Mouse (Mus musculus): ENCODE data around the gene Phf7.

The Phf7 gene

DNA sequence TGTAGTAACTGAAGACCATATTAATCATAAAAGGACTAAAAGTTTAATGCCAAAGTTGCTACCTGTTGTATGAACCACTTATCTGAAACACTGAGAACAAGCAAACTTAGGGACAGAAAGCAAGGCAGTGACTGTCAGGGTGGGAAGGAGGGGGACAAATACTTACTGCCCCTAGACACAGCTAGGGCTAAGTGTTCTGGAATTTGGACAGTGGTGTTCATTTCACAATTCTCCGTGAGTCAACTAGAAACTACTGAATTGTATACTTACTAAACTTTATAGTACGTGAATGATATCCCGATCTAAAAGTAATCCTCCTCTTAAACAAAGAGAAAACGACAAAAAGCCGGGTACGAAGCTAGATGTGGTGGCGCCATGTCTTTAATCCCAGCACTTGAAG lies 51.5 kb downstream of the Phf7 start:
- no peak for DNase-seq (ENCODE audit: low read depth, low spot score)

- peak; percentile 76 for DNase-seq (ENCODE audit: low read depth, low spot score)
Measured at GRCm38 (mm10) chr14:31197547-31198516, 53.3 kb downstream of the Phf7 start.

- peak; percentile 54 for DNase-seq (ENCODE audit: low read depth, low spot score)
Measured at GRCm38 (mm10) chr14:31195968-31196367, 55.1 kb downstream of the Phf7 start.

DNA sequence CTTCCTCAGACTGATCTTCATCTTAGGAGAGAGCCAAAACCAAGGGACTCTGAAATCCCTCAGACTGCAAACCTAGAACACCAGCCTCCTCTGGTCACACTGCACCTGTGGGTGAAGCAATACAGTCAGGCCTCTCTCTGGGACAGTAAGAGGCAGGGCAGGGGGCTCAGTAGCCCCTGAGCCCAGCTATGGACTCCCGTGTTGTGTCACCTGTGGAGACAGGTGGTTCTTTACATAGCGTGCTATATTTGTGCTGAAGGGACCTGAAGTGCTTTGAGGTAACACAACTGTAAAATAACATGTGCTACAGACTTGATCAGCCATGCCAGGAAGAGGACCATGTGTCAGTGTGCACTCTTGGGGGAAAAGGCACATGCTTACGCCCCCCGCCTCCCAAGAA lies 55.6 kb downstream of the Phf7 start:
- no peak for DNase-seq (ENCODE audit: low read depth, low spot score)

GRCm38 (mm10) chr14:31194891-31195513 lies 56.1 kb downstream of the Phf7 start:
- DNase-seq (ENCODE audit: low read depth, low spot score), result no peak

- DNase-seq (ENCODE audit: low read depth, low spot score), result no peak
Measured at GRCm38 (mm10) chr14:31194441-31194840, 56.7 kb downstream of the Phf7 start.

DNA sequence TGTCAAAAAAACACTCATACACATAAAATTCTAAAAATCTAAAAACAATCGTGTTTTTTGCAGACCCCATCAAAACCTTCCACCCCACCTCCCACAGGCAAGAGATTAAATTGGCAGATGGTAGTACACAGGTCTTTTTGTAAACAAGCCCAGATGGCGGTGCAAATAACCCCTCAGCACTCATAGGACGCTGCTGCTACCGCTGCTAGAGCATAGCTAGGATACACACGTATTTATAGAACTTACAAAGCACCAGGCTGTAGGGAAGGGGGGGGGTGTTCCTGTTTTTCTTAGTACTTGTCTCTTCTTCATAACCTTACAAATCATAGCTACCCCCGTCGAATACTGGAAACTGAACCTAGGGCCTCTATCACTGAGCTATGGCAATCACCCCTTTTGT lies 57.3 kb downstream of the Phf7 start:
- no peak for DNase-seq (ENCODE audit: low read depth, low spot score)

DNA sequence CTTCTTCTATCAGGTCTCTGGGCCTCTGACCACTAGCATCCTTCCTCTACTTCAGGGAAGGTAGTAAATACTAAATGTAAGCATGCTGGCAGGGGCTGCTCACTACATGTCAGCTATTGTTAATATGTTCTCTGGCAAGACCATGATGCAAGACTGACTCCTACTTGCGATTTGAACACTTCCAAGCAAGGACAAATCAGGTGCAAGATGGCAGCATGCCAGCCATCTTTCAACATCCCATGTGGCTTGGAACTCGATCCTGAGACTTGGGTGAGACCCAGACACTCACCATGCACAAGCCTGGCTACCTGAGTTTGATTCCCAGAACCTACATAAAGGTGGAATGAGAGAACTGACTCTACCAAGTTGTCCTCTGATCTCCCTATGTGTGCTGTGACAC lies 59.2 kb downstream of the Phf7 start:
- no peak for DNase-seq (ENCODE audit: low read depth, low spot score)

DNA sequence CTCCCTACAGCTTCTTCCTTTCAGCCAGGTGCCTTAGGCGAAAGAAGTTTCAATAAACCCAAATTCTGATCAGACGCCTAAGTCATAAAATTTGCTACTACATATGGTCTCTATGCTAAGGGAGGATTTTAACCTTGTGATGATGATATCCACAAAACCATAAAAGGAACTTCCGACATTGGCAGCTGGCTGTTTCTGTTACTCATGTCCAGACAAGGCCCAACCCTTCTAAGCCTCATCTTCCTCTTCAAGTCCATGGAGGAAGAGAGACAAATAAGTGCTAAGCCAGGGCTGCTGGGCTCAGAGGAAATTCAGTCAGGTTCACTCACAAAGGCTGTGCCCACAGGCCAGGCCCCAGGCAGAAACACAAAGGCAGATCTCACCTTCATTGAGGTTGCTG lies 61.8 kb downstream of the Phf7 start:
- DNase-seq (ENCODE audit: low read depth, low spot score), result no peak

- DNase-seq (ENCODE audit: low read depth, low spot score), result no peak
Measured at GRCm38 (mm10) chr14:31188771-31189181, 62.3 kb downstream of the Phf7 start.
